Mouse (Mus musculus): Measurements from ENCODE around the gene Afg3l1.

- TF ChIP-seq CTCF (IDR thresholded peaks at IDR 0.05; ENCODE audit: borderline replicate concordance, insufficient read depth, low read depth, low read length), result no peak
- TF ChIP-seq POLR2A (IDR thresholded peaks at IDR 0.05; ENCODE audit: borderline replicate concordance, insufficient read depth, low read length), result no peak
These were observed 33.6 kb upstream of the Afg3l1 start for GRCm38 (mm10) chr8:123444131-123444530.

Measured in cerebellum, adult 2 months (tissue).